Mouse (Mus musculus) G1E (cell line): ENCODE measurements at regions not wholly inside any gene's neighbourhood (a gene's known extent, or its start where the extent isn't known, plus 50 kb on each side); places are given as distances from the start of the nearest gene placed in this dataset.

Experiments used
- CTCF ChIP-seq: IDR thresholded peaks from 2 replicates; pipeline ENCODE4 v1.5.1; 2012; ENCODE audit warnings: low read depth, low read length, inconsistent platforms, mixed read lengths
- GATA1 ChIP-seq: IDR thresholded peaks from 2 replicates; pipeline ENCODE4 v1.6.1; 2012; ENCODE audit warnings: borderline replicate concordance, low read length, inconsistent platforms, mixed read lengths
- GATA2 ChIP-seq: IDR thresholded peaks from 2 replicates; pipeline ENCODE4 v1.6.1; 2012; ENCODE audit warnings: low read depth, low read length, inconsistent platforms, borderline replicate concordance
- TAL1 ChIP-seq: conservative IDR thresholded peaks from 2 replicates; pipeline ENCODE4 v1.6.1; 2012; ENCODE audit warnings: low read depth, low read length, inconsistent platforms, mixed read lengths

DNA sequence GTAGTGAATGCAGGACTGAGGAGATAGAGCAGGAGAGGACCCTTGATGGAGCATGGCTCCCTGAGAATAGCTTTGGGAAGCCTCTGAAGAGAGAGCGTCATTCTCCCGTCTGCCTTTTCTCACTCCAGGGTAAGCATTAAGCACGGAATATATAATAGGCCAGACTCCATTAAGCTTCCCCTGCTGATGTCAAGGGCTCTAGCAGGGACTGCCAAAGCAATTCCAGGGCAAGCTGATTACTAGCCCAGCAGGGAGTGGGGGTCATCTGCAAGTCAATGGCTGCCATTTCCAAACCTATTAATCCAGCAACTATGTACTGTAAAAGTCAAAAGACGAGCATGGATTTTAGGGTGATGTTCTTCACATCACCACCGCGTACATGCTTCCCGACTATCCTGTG, 111.2 kb upstream of the Arl4c start:
- TF ChIP-seq CTCF (no peak), TAL1 (no peak), GATA2 (no peak), GATA1 (no peak)
